Mouse (Mus musculus): Measurements from ENCODE around the gene Prkag1. TPM values are rescaled to one million over a fixed set of nuclear protein-coding genes. Genes with fewer than 3 reads are reported as not detected.
A peak's percentile ranks its signal among the peaks of the same experiment; 100 is the strongest.

The Prkag1 gene
- polyA plus RNA-seq, 1 experiment from 2014 or later, result 83.1 TPM

- ATAC-seq (replicated peaks; ENCODE audit: low FRiP score, low read depth), result no peak
Observed at GRCm38 (mm10) chr15:98854214-98854613, 22.9 kb upstream of the Prkag1 start.

GRCm38 (mm10) chr15:98853161-98853937 is 22.0 kb upstream of the Prkag1 start:
- DNase-seq (ENCODE audit: low spot score) (no peak), ATAC-seq (replicated peaks; ENCODE audit: low FRiP score, low read depth) (no peak)
- TF ChIP-seq CTCF (IDR thresholded peaks at IDR 0.05; ENCODE audit: low read depth), result no peak
- no peaks in the 10 kb centered on the region for H3K27me3 ChIP-seq (ENCODE audit: insufficient read depth, low read length)
- H3K36me3 ChIP-seq (ENCODE audit: insufficient read depth, low read length), result peaks cover 94% of the 10 kb centered on the region
- 92% methylated on average over 28 of the region's 28 CpGs for WGBS
- no peaks in the 10 kb centered on the region for H3K4me1 ChIP-seq (replicated peaks; ENCODE audit: insufficient read depth, low read length)
- no peak overlapping the region for H3K4me2 ChIP-seq (ENCODE audit: low read length)
- no peak overlapping the region for H3K27ac ChIP-seq
- H3K9me3 ChIP-seq (replicated peaks; ENCODE audit: low read length), result no peaks in the 10 kb centered on the region
- no peak overlapping the region for H3K4me3 ChIP-seq (replicated peaks; ENCODE audit: low read depth, low read length)
- no peak overlapping the region for H3K9ac ChIP-seq (ENCODE audit: low read depth, low read length)

More at GRCm38 (mm10) chr15:98854214-98854613, 22.9 kb upstream of the Prkag1 start:
- peaks cover 95% of the 10 kb centered on the region for H3K36me3 ChIP-seq (ENCODE audit: insufficient read depth, low read length)
- WGBS, result 94% methylated on average over 16 of the region's 16 CpGs
- H3K4me2 ChIP-seq (ENCODE audit: low read length), result no peak overlapping the region
- H3K27ac ChIP-seq, result no peak overlapping the region
- no peak for TF ChIP-seq CTCF (IDR thresholded peaks at IDR 0.05; ENCODE audit: low read depth)
- H3K9ac ChIP-seq (ENCODE audit: low read depth, low read length), result no peak overlapping the region
- no peaks in the 10 kb centered on the region for H3K9me3 ChIP-seq (replicated peaks; ENCODE audit: low read length)
- no peaks in the 10 kb centered on the region for H3K27me3 ChIP-seq (ENCODE audit: insufficient read depth, low read length)
- H3K4me1 ChIP-seq (replicated peaks; ENCODE audit: insufficient read depth, low read length), result no peaks in the 10 kb centered on the region
- DNase-seq (ENCODE audit: low spot score), result no peak
- no peak overlapping the region for H3K4me3 ChIP-seq (replicated peaks; ENCODE audit: low read depth, low read length)

DNA sequence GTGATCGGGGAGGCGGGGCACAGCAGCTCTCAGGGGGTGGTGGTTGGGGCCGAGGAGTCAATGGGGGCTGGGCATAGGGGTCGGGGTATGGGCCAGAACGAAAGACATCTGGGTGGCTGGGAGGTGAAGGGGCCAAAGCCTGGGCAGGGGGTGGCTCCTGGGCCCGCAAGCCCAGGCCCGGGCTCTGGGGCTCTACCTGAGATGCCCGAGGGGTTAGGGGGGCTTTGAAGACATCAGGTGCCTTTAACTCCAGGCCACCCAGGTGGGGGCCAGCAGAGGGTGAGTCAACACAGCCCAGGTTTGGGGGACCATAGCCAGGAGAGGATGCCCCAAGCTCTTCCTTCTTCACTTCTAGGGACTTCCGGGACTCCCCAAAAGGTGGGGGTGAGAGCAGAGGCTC is 21.4 kb upstream of the Prkag1 start:
- Histone ChIP-seq H3K4me2 (ENCODE audit: low read length) (no peak overlapping the region), H3K27me3 (ENCODE audit: insufficient read depth, low read length) (no peaks in the 10 kb centered on the region), H3K36me3 (ENCODE audit: insufficient read depth, low read length) (peaks cover 93% of the 10 kb centered on the region), H3K4me1 (replicated peaks; ENCODE audit: insufficient read depth, low read length) (no peaks in the 10 kb centered on the region), H3K27ac (no peak overlapping the region), H3K9me3 (replicated peaks; ENCODE audit: low read length) (no peaks in the 10 kb centered on the region), H3K4me3 (replicated peaks; ENCODE audit: low read depth, low read length) (no peak overlapping the region), H3K9ac (ENCODE audit: low read depth, low read length) (no peak overlapping the region)
- TF ChIP-seq CTCF (IDR thresholded peaks at IDR 0.05; ENCODE audit: low read depth), result no peak
- WGBS, result 80% methylated on average over 9 of the region's 9 CpGs
- DNase-seq (ENCODE audit: low spot score) (no peak), ATAC-seq (replicated peaks; ENCODE audit: low FRiP score, low read depth) (0 out of 2 replicates have a peak, but pooled peaks have one; percentile 6)

- no peak for TF ChIP-seq CTCF (IDR thresholded peaks at IDR 0.05; ENCODE audit: low read depth)
- Histone ChIP-seq H3K4me1 (replicated peaks; ENCODE audit: insufficient read depth, low read length) (no peaks in the 10 kb centered on the region), H3K9ac (ENCODE audit: low read depth, low read length) (no peak overlapping the region), H3K36me3 (ENCODE audit: insufficient read depth, low read length) (peaks cover 90% of the 10 kb centered on the region), H3K4me2 (ENCODE audit: low read length) (no peak overlapping the region), H3K27ac (no peak overlapping the region), H3K4me3 (replicated peaks; ENCODE audit: low read depth, low read length) (no peak overlapping the region), H3K9me3 (replicated peaks; ENCODE audit: low read length) (no peaks in the 10 kb centered on the region), H3K27me3 (ENCODE audit: insufficient read depth, low read length) (no peaks in the 10 kb centered on the region)
- DNase-seq (ENCODE audit: low spot score) (no peak), ATAC-seq (replicated peaks; ENCODE audit: low FRiP score, low read depth) (no peak)
- WGBS, result 94% methylated on average over 9 of the region's 9 CpGs
Observed at GRCm38 (mm10) chr15:98852071-98852470, 20.8 kb upstream of the Prkag1 start.

GRCm38 (mm10) chr15:98851229-98851818 is 20.0 kb upstream of the Prkag1 start:
- Histone ChIP-seq H3K27me3 (ENCODE audit: insufficient read depth, low read length) (no peaks in the 10 kb centered on the region), H3K4me1 (replicated peaks; ENCODE audit: insufficient read depth, low read length) (no peaks in the 10 kb centered on the region), H3K9ac (ENCODE audit: low read depth, low read length) (no peak overlapping the region), H3K4me3 (replicated peaks; ENCODE audit: low read depth, low read length) (no peak overlapping the region), H3K27ac (no peak overlapping the region), H3K36me3 (ENCODE audit: insufficient read depth, low read length) (peaks cover 90% of the 10 kb centered on the region), H3K9me3 (replicated peaks; ENCODE audit: low read length) (no peaks in the 10 kb centered on the region), H3K4me2 (ENCODE audit: low read length) (no peak overlapping the region)
- ATAC-seq (replicated peaks; ENCODE audit: low FRiP score, low read depth), result no peak
- no peak for TF ChIP-seq CTCF (IDR thresholded peaks at IDR 0.05; ENCODE audit: low read depth)
- WGBS, result 90% methylated on average over 21 of the region's 21 CpGs
- DNase-seq (ENCODE audit: low spot score), result no peak

- H3K27me3 ChIP-seq (ENCODE audit: insufficient read depth, low read length), result no peaks in the 10 kb centered on the region
Observed at GRCm38 (mm10) chr15:98850668-98851067, 19.3 kb upstream of the Prkag1 start.

More at GRCm38 (mm10) chr15:98850668-98851067, 19.3 kb upstream of the Prkag1 start:
- Histone ChIP-seq H3K27ac (no peak overlapping the region), H3K36me3 (ENCODE audit: insufficient read depth, low read length) (peaks cover 92% of the 10 kb centered on the region), H3K4me1 (replicated peaks; ENCODE audit: insufficient read depth, low read length) (no peaks in the 10 kb centered on the region), H3K4me2 (ENCODE audit: low read length) (no peak overlapping the region), H3K9me3 (replicated peaks; ENCODE audit: low read length) (no peaks in the 10 kb centered on the region), H3K4me3 (replicated peaks; ENCODE audit: low read depth, low read length) (no peak overlapping the region), H3K9ac (ENCODE audit: low read depth, low read length) (no peak overlapping the region)
- no peak for TF ChIP-seq CTCF (IDR thresholded peaks at IDR 0.05; ENCODE audit: low read depth)
- ATAC-seq (replicated peaks; ENCODE audit: low FRiP score, low read depth), result no peak
- DNase-seq (ENCODE audit: low spot score), result no peak
- WGBS, result 89% methylated on average over 14 of the region's 14 CpGs
